Mouse (Mus musculus) liver, adult 2 months (tissue): ENCODE data around the gene Ccpg1.

Experiments
- CTCF ChIP-seq: fragments of 200-500 bp; IDR thresholded peaks from 2 replicates; pipeline ENCODE4 v1.5.1; 2011; ENCODE audit warnings: low read depth, low read length, control low read depth
- POLR2A ChIP-seq: fragments of 200-500 bp; IDR thresholded peaks from 2 replicates; pipeline ENCODE4 v1.6.1; 2011; ENCODE audit warnings: low read length, control low read depth; ENCODE audit not compliant: insufficient read depth; ENCODE audit errors: extremely low read depth

DNA sequence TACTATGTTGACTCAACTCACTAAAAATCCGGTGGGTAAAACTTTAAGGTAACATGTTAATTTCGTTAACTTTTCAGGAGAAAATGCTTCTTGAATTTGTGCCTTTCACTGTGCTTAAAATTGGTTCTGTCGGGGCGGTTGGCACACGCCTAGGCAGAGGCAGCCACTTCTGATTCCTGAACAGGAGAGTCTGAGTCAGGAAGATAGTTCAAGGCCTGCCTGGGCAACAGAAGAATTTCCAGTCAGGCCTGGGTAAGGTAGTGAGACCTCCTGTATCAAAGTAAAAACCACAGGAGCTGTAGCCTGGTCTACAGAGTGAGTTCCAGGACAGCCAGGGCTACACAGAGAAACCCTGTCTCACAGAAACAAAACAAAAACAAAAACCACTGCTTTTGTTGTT lies 7.3 kb downstream of the Ccpg1 start:
- TF ChIP-seq CTCF (no peak), POLR2A (no peak)
